Mouse (Mus musculus) ES-Bruce4 (cell line): ENCODE measurements around the gene Prr12. TPM values are rescaled to one million over a fixed set of nuclear protein-coding genes. Genes with fewer than 3 reads are reported as not detected.

Experiments used
- H3K27ac ChIP-seq: 2 replicates; pipeline ENCODE4 v1.5.1; 2012; ENCODE audit warnings: low read length, inconsistent platforms; ENCODE audit not compliant: insufficient read depth
- H3K27me3 ChIP-seq: 2 replicates; pipeline ENCODE4 v1.6.1; 2012; ENCODE audit warnings: mild to moderate bottlenecking, low read length, inconsistent platforms; ENCODE audit not compliant: control insufficient read depth, poor library complexity, insufficient read depth, severe bottlenecking
- H3K36me3 ChIP-seq: 2 replicates; pipeline ENCODE4 v1.6.1; 2012; ENCODE audit warnings: inconsistent platforms, mild to moderate bottlenecking, low read length, moderate library complexity; ENCODE audit not compliant: control insufficient read depth, poor library complexity, insufficient read depth, severe bottlenecking
- H3K4me1 ChIP-seq: one replicate; pipeline ENCODE4 v1.8.1; 2011; ENCODE audit warnings: low read length; ENCODE audit not compliant: control insufficient read depth, insufficient read depth
- H3K4me3 ChIP-seq: 2 replicates; pipeline ENCODE4 v1.5.1; 2011; ENCODE audit warnings: low read depth, mild to moderate bottlenecking, low read length
- H3K9ac ChIP-seq: 2 replicates; pipeline ENCODE4 v1.6.1; 2012; ENCODE audit warnings: low read depth, mild to moderate bottlenecking, inconsistent platforms; ENCODE audit not compliant: poor library complexity, severe bottlenecking
- H3K9me3 ChIP-seq: replicated peaks from 2 replicates; pipeline ENCODE4 v1.6.1; 2012; ENCODE audit warnings: mild to moderate bottlenecking, low read length, inconsistent platforms; ENCODE audit not compliant: control insufficient read depth, poor library complexity, insufficient read depth, severe bottlenecking
- CTCF ChIP-seq: IDR thresholded peaks from one replicate; pipeline ENCODE4 v1.8.1; 2011; ENCODE audit warnings: low read depth, low read length
- EP300 ChIP-seq: IDR thresholded peaks from 2 replicates; pipeline ENCODE4 v1.6.1; 2011; ENCODE audit warnings: low read depth, low read length; ENCODE audit not compliant: insufficient read depth
- POLR2A ChIP-seq: IDR thresholded peaks from one replicate; pipeline ENCODE4 v1.8.1; 2011; ENCODE audit warnings: low read length; ENCODE audit not compliant: insufficient read depth
- polyA plus RNA-seq: library from polyadenylated mRNA; stranded (reverse); fragments of >200 nt; gene quantifications from 2 replicates; pipeline ENCODE4 v1.2.4, GENCODE M21; 2011; ENCODE audit warnings: low read depth; ENCODE audit not compliant: missing spikeins, insufficient read depth, insufficient read length

Gene Prr12
- polyA plus RNA-seq, 1 experiment = 35.0 TPM

DNA sequence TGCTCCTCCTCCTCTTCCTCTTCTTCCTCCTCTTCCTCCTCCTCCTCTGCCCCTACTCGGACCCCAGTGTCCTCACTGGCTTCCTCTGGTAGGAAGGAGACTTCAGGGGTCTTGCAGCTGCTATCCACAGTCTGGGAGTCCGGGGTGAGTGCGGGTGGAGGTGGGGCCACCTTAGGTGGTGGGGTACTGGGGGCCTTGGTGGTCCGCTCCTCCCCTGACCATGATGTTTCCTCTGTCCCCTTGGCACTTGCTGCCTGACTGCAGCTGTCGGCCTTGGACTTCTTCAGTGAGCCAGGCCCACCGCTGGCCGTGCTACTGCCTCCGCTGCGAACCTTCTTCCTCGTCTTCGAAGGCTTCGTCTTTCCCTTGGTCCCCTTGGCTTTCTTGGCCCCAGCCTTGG lies 46.2 kb downstream of the Prr12 start:
- H3K4me3 ChIP-seq = no peak overlapping the region
- TF ChIP-seq POLR2A = no peak
- TF ChIP-seq CTCF = no peak
- no peak for TF ChIP-seq EP300

DNA sequence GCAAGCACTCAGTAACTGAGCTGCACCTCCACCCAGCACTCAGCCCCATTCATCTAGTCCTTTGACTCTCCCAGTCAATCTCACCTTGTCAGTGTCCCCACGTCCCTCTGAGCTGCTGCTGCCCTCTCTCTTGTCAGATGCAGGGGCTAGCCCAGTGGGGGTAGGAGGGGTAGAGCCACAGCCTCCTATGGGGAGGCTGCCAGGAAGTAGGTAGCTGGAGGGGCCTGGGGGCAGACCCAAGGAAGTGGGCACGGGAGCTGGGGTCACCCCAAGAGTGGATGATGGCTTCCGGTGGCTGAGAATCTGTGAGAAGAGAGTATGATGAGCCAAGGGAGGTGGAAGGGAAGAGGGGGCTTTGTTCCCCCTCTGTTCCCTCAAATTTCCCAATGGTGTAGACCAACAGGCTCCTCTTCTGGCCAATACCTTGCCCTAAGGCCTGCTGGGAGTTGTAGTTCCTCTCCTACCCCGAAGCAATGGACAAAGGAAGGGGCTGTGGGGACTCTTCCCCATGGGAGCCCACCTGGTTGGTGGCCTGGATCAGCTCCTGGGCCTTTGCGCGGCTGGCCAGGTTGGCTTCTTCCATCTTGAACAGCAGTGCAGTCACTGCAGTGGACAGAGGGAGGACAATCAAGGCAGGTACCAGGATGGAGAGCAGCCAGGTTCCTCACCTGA lies 47.2 kb downstream of the Prr12 start:
- H3K27me3 ChIP-seq = no peaks in the 10 kb centered on the region
- H3K9me3 ChIP-seq = no peaks in the 10 kb centered on the region
- no peak for TF ChIP-seq EP300
- no peaks in the 10 kb centered on the region for H3K4me1 ChIP-seq
- no peak overlapping the region for H3K27ac ChIP-seq
- peaks cover 31% of the 10 kb centered on the region for H3K36me3 ChIP-seq
- H3K9ac ChIP-seq = no peak overlapping the region
- H3K4me3 ChIP-seq = no peak overlapping the region

More for the DNA sequence above, 46.2 kb downstream of the Prr12 start:
- no peaks in the 10 kb centered on the region for H3K4me1 ChIP-seq
- no peaks in the 10 kb centered on the region for H3K9me3 ChIP-seq
- no peaks in the 10 kb centered on the region for H3K27me3 ChIP-seq
- H3K27ac ChIP-seq = no peak overlapping the region
- H3K9ac ChIP-seq = no peak overlapping the region
- peaks cover 30% of the 10 kb centered on the region for H3K36me3 ChIP-seq

DNA sequence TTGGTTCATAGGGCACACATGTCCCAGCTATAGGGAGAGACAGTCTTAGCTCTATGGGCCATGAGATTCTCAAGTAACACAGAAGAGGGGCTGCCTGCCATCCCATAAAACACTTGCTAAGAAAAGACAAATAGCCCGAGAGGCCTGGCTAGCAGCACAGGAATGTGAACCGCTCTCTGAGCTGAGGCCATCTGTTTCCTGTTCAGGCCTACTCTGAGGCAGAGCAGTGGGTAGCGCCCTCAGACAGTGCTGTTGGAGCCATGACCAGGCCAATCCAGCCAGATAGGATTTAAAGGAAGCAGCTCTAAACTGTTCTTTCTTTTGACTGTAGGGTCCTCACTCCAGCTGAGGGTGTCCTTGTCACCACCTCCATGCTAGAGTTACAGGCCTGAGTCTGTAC lies 48.1 kb downstream of the Prr12 start:
- Histone ChIP-seq H3K9ac (no peak overlapping the region), H3K36me3 (peaks cover 28% of the 10 kb centered on the region), H3K4me1 (no peaks in the 10 kb centered on the region), H3K9me3 (no peaks in the 10 kb centered on the region), H3K27ac (no peak overlapping the region), H3K4me3 (no peak overlapping the region), H3K27me3 (no peaks in the 10 kb centered on the region)
- TF ChIP-seq CTCF (no peak), POLR2A (no peak), EP300 (no peak)

DNA sequence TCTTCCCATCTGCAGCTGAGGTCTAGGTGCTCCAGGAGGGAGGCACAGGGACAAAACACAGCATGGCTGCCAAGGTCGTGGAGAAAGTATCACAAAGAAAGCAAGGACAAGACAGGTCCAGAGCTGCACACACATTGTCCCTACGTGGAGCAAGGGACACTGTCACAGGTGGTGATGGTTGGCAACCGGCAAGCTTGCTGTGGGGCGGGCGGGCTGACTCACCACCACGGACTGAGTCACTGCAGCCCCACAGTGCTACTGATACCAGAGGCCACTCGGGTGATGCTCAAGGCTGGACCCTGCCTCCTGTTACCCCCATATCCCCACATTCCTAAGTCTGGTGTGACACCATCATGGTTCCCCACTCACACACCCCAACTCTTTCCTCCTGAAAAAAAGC lies 50.2 kb downstream of the Prr12 start:
- H3K27me3 ChIP-seq = no peaks in the 10 kb centered on the region
- H3K4me1 ChIP-seq = no peaks in the 10 kb centered on the region
- no peak overlapping the region for H3K27ac ChIP-seq
- H3K9ac ChIP-seq = no peak overlapping the region
- no peak for TF ChIP-seq EP300
- no peak for TF ChIP-seq POLR2A
- peaks cover 28% of the 10 kb centered on the region for H3K36me3 ChIP-seq
- H3K4me3 ChIP-seq = no peak overlapping the region
- no peaks in the 10 kb centered on the region for H3K9me3 ChIP-seq

DNA sequence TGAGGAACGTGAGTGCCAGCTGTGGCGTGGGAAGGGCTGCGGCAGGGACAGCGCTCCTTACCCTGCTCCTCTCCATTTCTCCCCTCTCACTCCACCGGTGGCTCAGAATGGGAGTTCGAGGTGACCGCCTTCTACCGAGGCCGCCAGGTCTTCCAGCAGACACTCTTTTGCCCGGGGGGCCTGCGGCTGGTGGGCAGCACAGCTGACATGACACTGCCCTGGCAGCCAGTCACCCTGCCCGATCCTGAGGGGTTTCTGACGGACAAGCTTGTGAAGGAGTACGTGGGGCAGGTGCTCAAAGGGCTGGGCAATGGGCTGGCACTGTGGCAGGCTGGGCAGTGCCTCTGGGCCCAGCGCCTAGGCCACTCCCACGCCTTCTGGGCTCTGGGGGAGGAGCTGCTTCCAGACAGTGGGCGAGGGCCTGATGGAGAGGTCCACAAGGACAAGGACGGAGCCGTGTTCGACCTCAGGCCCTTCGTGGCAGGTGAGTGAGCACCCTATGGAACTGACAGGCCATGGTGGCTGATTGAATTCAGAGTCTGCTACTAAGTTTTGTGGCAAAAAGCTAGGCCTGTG lies 52.1 kb downstream of the Prr12 start:
- H3K4me1 ChIP-seq = no peaks in the 10 kb centered on the region
- TF ChIP-seq EP300 (no peak), POLR2A (no peak), CTCF (no peak)
- no peak overlapping the region for H3K27ac ChIP-seq
- H3K9me3 ChIP-seq = no peaks in the 10 kb centered on the region
- H3K4me3 ChIP-seq = no peak overlapping the region
- no peaks in the 10 kb centered on the region for H3K27me3 ChIP-seq
- no peak overlapping the region for H3K9ac ChIP-seq
- H3K36me3 ChIP-seq = peaks cover 19% of the 10 kb centered on the region

DNA sequence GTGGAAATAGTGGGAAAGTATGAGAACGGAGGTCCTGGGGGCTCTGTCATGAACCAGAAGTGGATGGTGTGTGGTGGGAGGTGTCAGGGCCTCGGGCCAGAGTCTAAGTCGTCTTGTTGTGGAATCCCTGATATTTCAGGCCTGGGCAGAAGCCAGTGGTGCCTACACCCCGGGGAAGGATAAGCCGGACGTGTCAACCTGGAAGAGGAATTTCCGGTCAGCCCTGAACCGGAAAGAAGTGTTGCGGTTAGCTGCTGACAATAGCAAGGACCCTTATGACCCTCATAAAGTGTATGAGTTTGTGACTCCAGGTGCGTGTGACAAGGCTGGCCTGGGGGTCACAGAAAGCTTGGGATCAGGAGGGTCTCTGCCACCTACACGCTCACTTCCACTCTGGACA lies 52.9 kb downstream of the Prr12 start:
- H3K9me3 ChIP-seq = no peaks in the 10 kb centered on the region
- H3K27me3 ChIP-seq = no peaks in the 10 kb centered on the region
- H3K4me1 ChIP-seq = no peaks in the 10 kb centered on the region
- H3K9ac ChIP-seq = no peak overlapping the region
- no peak overlapping the region for H3K27ac ChIP-seq
- TF ChIP-seq EP300 = no peak
- peaks cover 21% of the 10 kb centered on the region for H3K36me3 ChIP-seq
- no peak overlapping the region for H3K4me3 ChIP-seq
